In the genomic region with DNA sequence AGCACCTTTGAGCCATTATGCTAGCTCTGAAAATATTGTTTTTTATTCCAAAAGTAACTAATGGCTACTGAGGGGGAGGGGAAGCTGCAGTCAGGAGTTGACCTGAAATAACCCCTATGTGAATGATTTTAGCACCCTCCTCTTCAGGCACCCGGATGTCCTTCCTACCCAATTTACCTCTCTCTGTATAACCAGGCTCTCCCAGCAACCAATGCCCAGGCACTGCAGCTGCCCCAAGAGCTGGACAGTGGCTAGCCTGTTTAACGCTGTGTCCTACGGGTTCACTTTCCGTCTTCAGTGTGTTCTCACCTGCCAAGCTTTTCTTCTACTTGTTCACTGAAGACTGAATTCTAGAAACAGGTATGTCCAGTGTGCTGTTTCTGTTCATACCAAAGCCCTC, we compare ENCODE assay signal across 23 mouse cellular contexts.
"Had no signal": no experiment of that assay in that cellular context is flagged by ENCODE, and none has a peak within 500 bp of the region (broad histone marks: within the 10 kb centered on the region; RNA-seq: fewer than 3 reads in every experiment).

No protein-coding gene starts in this region.

- H3K9ac ChIP-seq: heart, embryonic 13.5 days; heart, embryonic 15.5 days; hindbrain, embryonic 13.5 days; hindbrain, embryonic 15.5 days; intestine, embryonic 15.5 days; kidney, embryonic 15.5 days; limb, embryonic 12.5 days; liver, embryonic 13.5 days had no signal

- ATAC-seq: hindbrain, postnatal 0 days; intestine, embryonic 15.5 days; intestine, postnatal 0 days had no signal

- H3K4me3 ChIP-seq: heart, adult 2 months; heart, embryonic 13.5 days; heart, embryonic 15.5 days; hindbrain, embryonic 13.5 days; hindbrain, embryonic 15.5 days; intestine, embryonic 15.5 days; kidney, embryonic 15.5 days; layer of hippocampus, adult 2 months; left cerebral cortex, adult 2 months; limb, embryonic 10.5 days; limb, embryonic 12.5 days; liver, embryonic 13.5 days had no signal

- H3K27ac ChIP-seq: heart, adult 2 months; hindbrain, embryonic 13.5 days; hindbrain, embryonic 15.5 days; hindbrain, postnatal 0 days; intestine, embryonic 15.5 days; kidney, embryonic 15.5 days; kidney, postnatal 0 days; layer of hippocampus, adult 2 months; left cerebral cortex, adult 2 months; limb, embryonic 10.5 days; limb, embryonic 12.5 days had no signal

- DNase-seq: gastrocnemius, postnatal 14 days; gastrocnemius, postnatal 36 days; heart, postnatal 14 days; heart, postnatal 36 days; kidney, adult 2 months; kidney, adult 9 months; kidney, postnatal 14 days; kidney, postnatal 36 days; liver, embryonic 13.5 days had no signal

- H3K36me3 ChIP-seq: heart, embryonic 13.5 days; heart, embryonic 15.5 days; hindbrain, embryonic 13.5 days; hindbrain, embryonic 15.5 days; intestine, embryonic 15.5 days; kidney, embryonic 15.5 days; limb, embryonic 10.5 days; limb, embryonic 12.5 days; liver, embryonic 13.5 days had no signal

- H3K27me3 ChIP-seq: heart, embryonic 13.5 days; heart, embryonic 15.5 days; hindbrain, embryonic 13.5 days; hindbrain, embryonic 15.5 days; intestine, embryonic 15.5 days; kidney, embryonic 15.5 days; limb, embryonic 12.5 days; liver, embryonic 13.5 days had no signal

- H3K9me3 ChIP-seq: heart, embryonic 13.5 days; heart, embryonic 15.5 days; hindbrain, embryonic 13.5 days; hindbrain, embryonic 15.5 days; intestine, embryonic 15.5 days; kidney, embryonic 15.5 days; limb, embryonic 10.5 days; limb, embryonic 12.5 days; liver, embryonic 13.5 days had no signal
